Mouse (Mus musculus): Measurements from ENCODE around the gene Tmem151a. TPM values are rescaled to one million over a fixed set of nuclear protein-coding genes. Genes with fewer than 3 reads are reported as not detected.

The Tmem151a gene
- total and polyA plus RNA-seq, 2 experiments from 2014 or later: 71.5 to 76.6 TPM

DNA sequence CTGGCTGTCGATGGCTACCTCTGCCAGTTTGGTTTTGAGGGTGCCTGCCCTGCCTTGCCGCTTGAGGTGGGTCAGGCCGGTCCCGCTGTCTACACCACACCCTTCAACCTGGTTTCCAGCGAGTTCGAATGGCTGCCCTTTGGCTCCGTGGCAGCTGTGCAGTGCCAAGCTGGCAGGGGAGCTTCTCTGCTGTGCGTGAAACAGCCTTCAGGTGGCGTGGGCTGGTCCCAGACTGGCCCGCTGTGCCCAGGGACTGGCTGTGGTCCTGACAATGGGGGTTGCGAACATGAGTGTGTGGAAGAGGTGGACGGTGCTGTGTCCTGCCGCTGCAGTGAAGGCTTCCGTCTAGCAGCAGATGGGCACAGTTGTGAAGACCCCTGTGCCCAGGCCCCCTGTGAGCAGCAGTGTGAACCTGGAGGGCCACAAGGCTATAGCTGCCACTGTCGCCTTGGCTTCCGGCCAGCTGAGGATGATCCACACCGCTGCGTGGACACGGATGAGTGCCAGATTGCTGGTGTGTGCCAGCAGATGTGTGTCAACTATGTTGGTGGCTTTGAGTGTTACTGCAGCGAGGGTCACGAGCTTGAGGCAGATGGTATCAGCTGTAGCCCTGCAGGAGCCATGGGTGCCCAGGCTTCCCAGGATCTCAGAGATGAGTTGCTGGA is 16.6 kb downstream of the Tmem151a start:
- WGBS: 26% methylated on average over 21 of the region's 21 CpGs
- DNase-seq (ENCODE audit: low spot score): peak; percentile 36
- no peaks in the 10 kb centered on the region for H3K36me3 ChIP-seq (ENCODE audit: insufficient read depth, low read length)
- peaks cover 9% of the 10 kb centered on the region; the same call in 1 of the 2 replicates for H3K4me1 ChIP-seq (ENCODE audit: insufficient read depth, low read length)
- H3K4me2 ChIP-seq (ENCODE audit: low read depth, low read length): peak overlapping the region; percentile 60
- ATAC-seq: 0 out of 2 replicates have a peak, but pooled peaks have one; percentile 15
- no peaks in the 10 kb centered on the region for H3K9me3 ChIP-seq (ENCODE audit: low read length)
- H3K4me3 ChIP-seq (ENCODE audit: low read length): peak overlapping the region; percentile 38
- TF ChIP-seq CTCF (IDR thresholded peaks at IDR 0.05; ENCODE audit: low read depth): no peak; the same call in 1 of the 2 replicates
- no peak overlapping the region for H3K27ac ChIP-seq
- no peaks in the 10 kb centered on the region for H3K27me3 ChIP-seq (ENCODE audit: insufficient read depth, low read length)
- H3K9ac ChIP-seq (replicated peaks; ENCODE audit: low read length): peak overlapping the region; percentile 52

DNA sequence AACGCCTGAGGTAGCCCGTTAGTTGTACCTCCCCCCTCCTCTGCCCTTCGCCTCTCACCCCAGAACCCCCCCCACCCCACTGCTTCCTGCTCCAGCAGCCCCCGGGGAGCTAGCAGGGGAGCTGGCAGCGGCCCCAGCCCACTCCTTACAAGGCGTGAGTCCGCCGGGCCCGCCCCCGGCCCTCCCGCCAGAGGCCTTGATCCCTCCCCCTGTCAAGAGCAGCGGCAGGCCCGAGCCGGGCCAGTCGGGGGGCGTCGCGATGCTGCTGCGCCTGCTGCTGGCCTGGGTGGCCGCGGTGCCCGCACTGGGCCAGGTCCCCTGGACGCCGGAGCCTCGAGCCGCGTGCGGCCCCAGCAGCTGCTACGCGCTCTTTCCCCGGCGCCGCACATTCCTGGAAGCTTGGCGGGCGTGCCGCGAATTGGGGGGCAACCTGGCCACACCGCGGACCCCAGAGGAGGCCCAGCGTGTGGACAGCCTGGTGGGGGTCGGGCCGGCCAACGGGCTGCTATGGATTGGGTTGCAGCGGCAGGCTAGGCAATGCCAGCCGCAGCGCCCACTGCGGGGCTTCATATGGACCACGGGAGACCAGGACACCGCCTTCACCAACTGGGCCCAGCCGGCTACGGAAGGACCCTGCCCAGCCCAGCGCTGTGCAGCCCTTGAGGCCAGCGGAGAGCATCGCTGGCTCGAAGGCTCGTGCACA is 17.3 kb downstream of the Tmem151a start, which contains the start of gene Cd248:
Cd248 (plus strand) TSS at position 212 of the 703 bp plus-strand sequence.
- H3K9me3 ChIP-seq (ENCODE audit: low read length): no peaks in the 10 kb centered on the region
- peak within 1 kb of the TSS; percentile 38 for H3K4me3 ChIP-seq (ENCODE audit: low read length)
- no peak within 1 kb of the TSS for H3K27ac ChIP-seq
- peak within 1 kb of the TSS; percentile 52 for H3K9ac ChIP-seq (replicated peaks; ENCODE audit: low read length)
- H3K4me1 ChIP-seq (ENCODE audit: insufficient read depth, low read length): peaks cover 9% of the 10 kb centered on the region; the same call in 1 of the 2 replicates
- H3K27me3 ChIP-seq (ENCODE audit: insufficient read depth, low read length): no peaks in the 10 kb centered on the region
- WGBS: 2% methylated on average over 49 of the region's 56 CpGs
- H3K36me3 ChIP-seq (ENCODE audit: insufficient read depth, low read length): no peaks in the 10 kb centered on the region
- DNase-seq (ENCODE audit: low spot score) (peak; percentile 67), ATAC-seq (peak; percentile 14; the same call in 1 of the 2 replicates)
- TF ChIP-seq CTCF (IDR thresholded peaks at IDR 0.05; ENCODE audit: low read depth): no peak
- peak within 1 kb of the TSS; percentile 60 for H3K4me2 ChIP-seq (ENCODE audit: low read depth, low read length)

DNA sequence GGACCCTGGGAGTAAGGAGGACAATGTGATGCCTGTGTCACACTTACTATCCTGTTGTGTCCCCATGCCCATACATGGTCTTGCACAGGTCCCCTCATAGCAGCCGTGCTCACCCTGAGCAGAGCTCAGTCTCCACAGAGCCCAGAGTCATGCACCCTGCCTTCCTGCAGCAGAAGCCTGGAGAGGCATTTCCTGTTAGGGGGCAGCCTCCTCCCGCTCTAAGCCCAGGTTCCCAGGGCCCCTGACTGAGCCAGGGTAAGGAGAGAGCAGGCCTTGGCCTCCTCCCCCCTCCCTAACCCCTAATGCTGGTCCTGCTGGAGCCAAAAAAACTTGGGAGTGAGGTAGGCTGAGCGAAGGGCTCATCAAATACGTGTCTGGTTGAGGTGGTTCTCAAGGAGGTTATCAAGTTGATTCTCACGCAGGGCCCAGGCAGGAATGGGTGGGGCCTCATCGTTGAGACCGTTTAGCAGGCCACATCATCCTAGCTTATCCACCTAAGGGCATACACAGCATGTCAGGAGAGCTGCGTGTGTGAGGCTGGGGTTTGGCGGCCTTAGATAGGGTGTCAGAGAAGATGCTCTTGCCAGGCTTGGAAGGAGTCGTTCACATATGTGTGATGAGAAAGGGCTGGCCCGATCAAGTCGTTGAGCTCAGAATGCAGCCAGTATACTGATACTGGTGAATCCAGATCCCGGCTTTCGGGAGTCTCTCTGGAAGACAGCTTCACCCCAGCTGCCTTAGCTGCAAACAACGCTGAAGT is 18.1 kb downstream of the Tmem151a start:
- H3K4me2 ChIP-seq (ENCODE audit: low read depth, low read length): peak overlapping the region; percentile 60
- no peaks in the 10 kb centered on the region for H3K27me3 ChIP-seq (ENCODE audit: insufficient read depth, low read length)
- H3K36me3 ChIP-seq (ENCODE audit: insufficient read depth, low read length): no peaks in the 10 kb centered on the region
- H3K4me3 ChIP-seq (ENCODE audit: low read length): peak overlapping the region; percentile 38
- H3K9me3 ChIP-seq (ENCODE audit: low read length): no peaks in the 10 kb centered on the region
- 17% methylated on average over 15 of the region's 15 CpGs for WGBS
- no peak for ATAC-seq
- no peak overlapping the region for H3K9ac ChIP-seq (replicated peaks; ENCODE audit: low read length)
- no peak for DNase-seq (ENCODE audit: low spot score)
- H3K27ac ChIP-seq: no peak overlapping the region
- TF ChIP-seq CTCF (IDR thresholded peaks at IDR 0.05; ENCODE audit: low read depth): no peak
- peaks cover 9% of the 10 kb centered on the region; the same call in 1 of the 2 replicates for H3K4me1 ChIP-seq (ENCODE audit: insufficient read depth, low read length)

DNA sequence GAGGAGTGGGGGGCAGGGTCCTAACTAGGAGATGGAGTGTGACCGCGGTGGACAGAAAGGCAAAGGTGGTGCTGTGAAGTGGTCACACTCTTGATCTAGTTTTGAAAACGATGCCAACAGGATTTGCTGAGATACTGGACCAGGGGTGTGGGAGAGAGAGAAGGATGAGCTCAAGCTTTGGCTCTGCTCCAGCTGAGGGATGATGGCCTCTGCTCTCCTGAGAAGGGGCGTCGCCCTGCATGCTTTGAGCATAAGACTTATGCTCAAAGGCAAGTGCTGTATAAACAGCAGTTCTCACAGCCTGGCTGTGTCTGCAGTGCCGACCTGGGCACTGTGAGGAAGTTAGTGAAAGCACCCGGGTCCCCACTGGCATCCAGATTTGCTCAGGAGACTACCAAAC is 20.2 kb downstream of the Tmem151a start:
- no peaks in the 10 kb centered on the region for H3K27me3 ChIP-seq (ENCODE audit: insufficient read depth, low read length)
- no peak overlapping the region for H3K4me2 ChIP-seq (ENCODE audit: low read depth, low read length)
- H3K9me3 ChIP-seq (ENCODE audit: low read length): no peaks in the 10 kb centered on the region
- H3K27ac ChIP-seq: no peak overlapping the region
- no peak for TF ChIP-seq CTCF (IDR thresholded peaks at IDR 0.05; ENCODE audit: low read depth)
- 63% methylated on average over 7 of the region's 7 CpGs for WGBS
- no peak overlapping the region for H3K4me3 ChIP-seq (ENCODE audit: low read length)
- DNase-seq (ENCODE audit: low spot score) (no peak), ATAC-seq (no peak)
- H3K36me3 ChIP-seq (ENCODE audit: insufficient read depth, low read length): no peaks in the 10 kb centered on the region
- peaks cover 5% of the 10 kb centered on the region; the same call in 1 of the 2 replicates for H3K4me1 ChIP-seq (ENCODE audit: insufficient read depth, low read length)
- no peak overlapping the region for H3K9ac ChIP-seq (replicated peaks; ENCODE audit: low read length)

DNA sequence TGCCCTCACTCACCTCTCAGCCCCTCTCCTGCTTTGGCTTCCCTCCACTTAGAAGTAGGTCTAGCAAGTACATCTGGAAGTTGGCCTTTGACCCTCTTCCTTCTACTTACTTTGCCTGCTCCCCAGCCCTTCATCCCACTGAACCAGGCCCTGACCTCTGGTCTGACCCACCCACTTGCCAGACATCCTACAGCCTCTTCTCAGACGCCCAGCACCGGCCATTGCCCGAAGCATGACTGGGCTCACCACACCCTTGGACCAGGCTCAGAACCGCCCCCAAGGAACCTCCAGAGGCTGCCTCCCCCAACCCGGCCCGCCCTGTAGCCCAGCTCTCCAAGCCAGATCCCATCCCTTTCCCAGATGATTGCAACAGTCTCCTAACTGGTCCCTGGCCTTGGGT is 22.9 kb downstream of the Tmem151a start:
- H3K4me2 ChIP-seq (ENCODE audit: low read depth, low read length): no peak overlapping the region
- H3K27ac ChIP-seq: no peak overlapping the region

DNA sequence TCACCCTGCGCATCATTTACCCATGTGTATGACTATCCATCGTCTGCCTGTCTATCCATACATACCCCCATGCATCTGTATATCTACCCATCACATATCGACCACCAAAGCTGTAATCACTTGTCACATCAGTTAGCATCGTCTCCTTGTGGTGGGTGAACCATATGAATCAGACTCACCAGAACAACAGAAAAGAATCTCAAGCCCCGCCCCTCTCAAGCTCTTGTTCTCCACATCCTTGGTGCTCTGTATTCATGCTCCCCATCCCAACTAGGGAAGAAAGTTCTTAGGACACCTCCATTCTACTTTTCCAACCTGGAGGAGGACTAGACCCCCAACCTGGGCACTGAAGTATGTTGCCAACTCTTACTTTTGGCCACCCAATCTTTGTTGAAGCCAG is 23.3 kb downstream of the Tmem151a start:
- Histone ChIP-seq H3K4me1 (ENCODE audit: insufficient read depth, low read length) (no peaks in the 10 kb centered on the region), H3K4me3 (ENCODE audit: low read length) (no peak overlapping the region), H3K9ac (replicated peaks; ENCODE audit: low read length) (no peak overlapping the region), H3K4me2 (ENCODE audit: low read depth, low read length) (no peak overlapping the region), H3K9me3 (ENCODE audit: low read length) (no peaks in the 10 kb centered on the region), H3K27ac (no peak overlapping the region), H3K36me3 (ENCODE audit: insufficient read depth, low read length) (no peaks in the 10 kb centered on the region), H3K27me3 (ENCODE audit: insufficient read depth, low read length) (no peaks in the 10 kb centered on the region)
- WGBS: 88% methylated on average over 5 of the region's 5 CpGs
- no peak for ATAC-seq
- TF ChIP-seq CTCF (IDR thresholded peaks at IDR 0.05; ENCODE audit: low read depth): no peak
- no peak for DNase-seq (ENCODE audit: low spot score)

More for the DNA sequence above, 22.9 kb downstream of the Tmem151a start:
- ATAC-seq (no peak), DNase-seq (ENCODE audit: low spot score) (no peak)
- no peaks in the 10 kb centered on the region for H3K9me3 ChIP-seq (ENCODE audit: low read length)
- no peak overlapping the region for H3K4me3 ChIP-seq (ENCODE audit: low read length)
- no peaks in the 10 kb centered on the region for H3K27me3 ChIP-seq (ENCODE audit: insufficient read depth, low read length)
- TF ChIP-seq CTCF (IDR thresholded peaks at IDR 0.05; ENCODE audit: low read depth): no peak
- H3K9ac ChIP-seq (replicated peaks; ENCODE audit: low read length): no peak overlapping the region
- 90% methylated on average over 6 of the region's 6 CpGs for WGBS
- no peaks in the 10 kb centered on the region for H3K4me1 ChIP-seq (ENCODE audit: insufficient read depth, low read length)
- H3K36me3 ChIP-seq (ENCODE audit: insufficient read depth, low read length): no peaks in the 10 kb centered on the region

Measured in hindbrain, postnatal 0 days (tissue).